Mouse (Mus musculus) stomach, embryonic 14.5 days (tissue): ENCODE measurements around the gene Pecam1. TPM values are rescaled to one million over a fixed set of nuclear protein-coding genes. Genes with fewer than 3 reads are reported as not detected.

Experiments used
- ATAC-seq: fragments of 200-750 bp; cut with Nextera tagmentation; 2 replicates; pipeline ENCODE4 v1.8.0; 2017; ENCODE audit warnings: low read depth, moderate TSS enrichment; ENCODE audit not compliant: insufficient number of reproducible peaks, insufficient read depth, low FRiP score
- H3K27ac ChIP-seq: fragments of 300-500 bp; sonication (generic); 2 replicates; pipeline ENCODE4 v1.5.1; 2014; ENCODE audit warnings: mild to moderate bottlenecking, low read length, moderate library complexity, mixed read lengths
- H3K27me3 ChIP-seq: fragments of 300-500 bp; sonication (generic); 2 replicates; pipeline ENCODE4 v1.6.1; 2014; ENCODE audit warnings: low read length, control low read depth, mixed read lengths; ENCODE audit not compliant: control insufficient read depth, insufficient read depth
- H3K36me3 ChIP-seq: fragments of 300-500 bp; sonication (generic); 2 replicates; pipeline ENCODE4 v1.6.1; 2014; ENCODE audit warnings: mild to moderate bottlenecking, control low read depth, low read length, moderate library complexity, mixed read lengths; ENCODE audit not compliant: control insufficient read depth, insufficient read depth
- H3K4me1 ChIP-seq: fragments of 300-500 bp; sonication (generic); 2 replicates; pipeline ENCODE4 v1.6.1; 2014; ENCODE audit warnings: low read length, control low read depth, mixed read lengths; ENCODE audit not compliant: control insufficient read depth, insufficient read depth
- H3K4me2 ChIP-seq: fragments of 300-500 bp; sonication (generic); replicated peaks from 2 replicates; pipeline ENCODE4 v1.6.1; 2014; ENCODE audit warnings: low read depth, low read length, control low read depth
- H3K4me3 ChIP-seq: fragments of 300-500 bp; sonication (generic); 2 replicates; pipeline ENCODE4 v1.5.1; 2014; ENCODE audit warnings: low read depth, low read length, control low read depth
- H3K9ac ChIP-seq: fragments of 300-500 bp; sonication (generic); replicated peaks from 2 replicates; pipeline ENCODE4 v1.6.1; 2014; ENCODE audit warnings: low read depth, mild to moderate bottlenecking, control low read depth, low read length, moderate library complexity, mixed read lengths
- H3K9me3 ChIP-seq: fragments of 300-500 bp; sonication (generic); 2 replicates; pipeline ENCODE4 v1.6.1; 2016; ENCODE audit warnings: low read depth, low read length, control low read depth; ENCODE audit not compliant: control insufficient read depth
- WGBS: fragments of 180-500 bp; shearing (Covaris S2); extraction: QIAGEN DNeasy Blood & Tissue Kit; methylation state at CpG from one replicate; pipeline ENCODE4 v1.1.7; 2014; 5-methylcytosine and 5-hydroxymethylcytosine counted together
- polyA plus RNA-seq: library from polyadenylated mRNA; unstranded; fragments of >200 nt; fragmentation: Nextera tagmentation; extraction: Ambion mirVana; gene quantifications from 2 replicates; pipeline ENCODE4 v1.2.1, GENCODE M21; 2014

Gene Pecam1
- polyA plus RNA-seq, 1 experiment from 2014 or later = 41.9 TPM

GRCm38 (mm10) chr11:106675201-106675726 lies 75.2 kb downstream of the Pecam1 start:
- Histone ChIP-seq H3K27me3 (no peaks in the 10 kb centered on the region), H3K4me3 (no peak overlapping the region), H3K4me1 (peaks cover 19% of the 10 kb centered on the region; the same call in 1 of the 2 replicates), H3K4me2 (no peak overlapping the region), H3K36me3 (no peaks in the 10 kb centered on the region), H3K27ac (peak overlapping the region; percentile 70; the same call in 1 of the 2 replicates), H3K9ac (no peak overlapping the region; the same call in 1 of the 2 replicates), H3K9me3 (no peaks in the 10 kb centered on the region)
- 61% methylated on average over 10 of the region's 10 CpGs for WGBS
- no peak for ATAC-seq

DNA sequence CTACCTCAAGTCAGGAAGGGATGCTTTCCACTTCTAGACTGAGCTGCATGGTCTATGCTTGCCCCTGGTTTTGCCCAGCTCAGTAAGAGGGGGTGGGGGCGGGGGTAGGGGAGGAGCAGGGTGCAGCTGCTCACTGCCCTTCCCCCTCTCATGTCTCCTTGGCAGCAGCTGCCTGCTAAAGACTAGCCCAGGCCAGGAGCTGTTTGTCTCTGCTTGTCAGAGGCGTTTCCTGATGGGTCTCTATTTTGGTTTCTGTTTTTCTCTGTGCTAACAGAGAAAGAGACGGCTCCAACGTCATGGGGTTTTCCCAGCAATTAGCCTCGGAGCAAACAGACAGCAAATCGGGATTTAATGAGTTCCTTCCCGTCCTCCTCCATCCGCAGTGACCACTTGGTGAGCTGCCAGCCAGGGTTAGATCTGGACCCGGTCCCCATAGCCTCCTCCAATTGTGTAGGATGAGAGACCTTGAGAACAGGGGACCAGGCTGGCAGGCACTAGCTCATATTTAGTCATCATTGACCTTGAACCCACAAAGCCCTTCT lies 75.7 kb downstream of the Pecam1 start:
- Histone ChIP-seq H3K9ac (no peak overlapping the region; the same call in 1 of the 2 replicates), H3K4me3 (no peak overlapping the region), H3K36me3 (no peaks in the 10 kb centered on the region), H3K27me3 (no peaks in the 10 kb centered on the region), H3K9me3 (no peaks in the 10 kb centered on the region), H3K4me2 (peak overlapping the region; percentile 29), H3K27ac (peak overlapping the region; percentile 70; the same call in 1 of the 2 replicates), H3K4me1 (peaks cover 22% of the 10 kb centered on the region; the same call in 1 of the 2 replicates)
- 5% methylated on average over 9 of the region's 9 CpGs for WGBS
- peak; percentile 77 for ATAC-seq

DNA sequence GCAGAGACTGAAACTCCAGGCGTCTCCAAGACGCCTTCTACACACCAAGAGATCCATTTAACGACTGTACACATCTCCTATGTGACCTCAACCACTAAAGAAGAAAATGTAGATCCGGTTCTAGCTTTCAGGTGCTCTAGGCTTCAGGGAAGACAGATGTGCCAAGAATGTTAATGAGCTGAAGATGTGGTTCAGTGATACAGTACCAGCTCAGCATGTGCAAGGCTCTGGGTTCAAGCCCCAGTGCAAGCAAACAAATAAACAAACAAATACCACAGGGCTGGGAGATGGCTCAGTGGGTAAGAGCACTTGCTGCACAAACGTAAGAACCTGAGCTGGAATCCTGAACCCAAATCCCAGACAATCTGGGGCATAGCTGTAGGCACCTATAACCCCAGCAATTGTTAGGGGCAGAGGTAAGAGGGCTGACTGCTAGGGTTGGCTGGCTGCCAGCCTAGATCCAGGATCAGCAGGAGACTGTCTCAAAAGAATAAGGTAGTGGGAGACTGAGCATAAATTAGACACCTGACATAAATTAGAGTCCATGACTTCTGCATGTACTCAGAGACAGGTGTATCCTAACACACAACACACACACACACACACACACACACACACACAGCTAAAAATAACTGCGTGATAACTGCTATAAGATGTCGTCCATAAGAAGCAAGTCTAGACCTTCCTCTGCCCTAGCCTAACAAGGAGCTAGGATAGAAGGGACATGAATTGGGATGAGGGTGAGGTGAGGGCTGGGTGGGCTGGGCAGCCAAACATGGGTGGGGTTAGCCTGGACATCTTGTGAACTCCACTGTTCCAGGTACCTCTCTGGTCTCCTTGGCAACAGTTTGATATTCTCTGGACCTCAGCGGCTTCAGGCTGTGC lies 76.5 kb downstream of the Pecam1 start:
- H3K9me3 ChIP-seq = no peaks in the 10 kb centered on the region
- ATAC-seq = no peak
- peak overlapping the region; percentile 29; the same call in 1 of the 2 replicates for H3K4me2 ChIP-seq
- H3K9ac ChIP-seq = no peak overlapping the region
- no peaks in the 10 kb centered on the region for H3K36me3 ChIP-seq
- H3K4me1 ChIP-seq = peaks cover 25% of the 10 kb centered on the region; the same call in 1 of the 2 replicates
- no peaks in the 10 kb centered on the region for H3K27me3 ChIP-seq
- peak overlapping the region; percentile 70; the same call in 1 of the 2 replicates for H3K27ac ChIP-seq
- no peak overlapping the region for H3K4me3 ChIP-seq
- WGBS = 65% methylated on average over 8 of the region's 8 CpGs

GRCm38 (mm10) chr11:106672919-106673505 lies 77.4 kb downstream of the Pecam1 start:
- Histone ChIP-seq H3K4me3 (no peak overlapping the region), H3K27ac (no peak overlapping the region), H3K9me3 (no peaks in the 10 kb centered on the region), H3K36me3 (no peaks in the 10 kb centered on the region), H3K4me1 (peaks cover 25% of the 10 kb centered on the region; the same call in 1 of the 2 replicates), H3K9ac (no peak overlapping the region), H3K27me3 (no peaks in the 10 kb centered on the region), H3K4me2 (no peak overlapping the region)
- no peak for ATAC-seq
- WGBS = 86% methylated on average over 5 of the region's 5 CpGs

- no peak overlapping the region for H3K27ac ChIP-seq
- WGBS = 93% methylated on average over 8 of the region's 8 CpGs
Measured at GRCm38 (mm10) chr11:106671801-106672200, 78.6 kb downstream of the Pecam1 start.

DNA sequence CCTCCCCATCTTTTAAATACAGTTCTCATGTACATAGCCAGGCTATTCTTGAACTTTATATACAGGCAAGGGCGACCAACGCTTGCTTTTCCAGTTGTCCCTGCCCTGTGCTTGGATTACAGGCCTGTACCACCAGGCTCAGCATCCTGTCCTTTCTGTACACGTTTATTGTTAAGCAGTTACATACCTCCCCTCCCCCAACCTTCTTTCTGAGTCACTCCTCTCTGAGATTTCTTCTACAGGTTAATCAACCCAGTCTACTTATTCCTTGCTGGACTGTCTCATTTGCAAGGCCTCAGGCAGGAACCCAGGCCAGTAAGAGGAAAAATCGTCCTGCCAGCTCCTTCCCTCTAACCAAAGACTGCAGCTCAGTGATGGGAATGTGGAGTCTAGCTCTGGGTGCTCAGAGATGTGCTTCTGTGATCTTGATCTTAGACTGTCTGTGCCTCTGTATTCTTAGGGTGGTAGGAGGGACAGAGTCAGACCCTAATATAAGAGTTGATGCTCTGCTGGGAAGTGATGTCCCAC lies 79.4 kb downstream of the Pecam1 start:
- Histone ChIP-seq H3K4me1 (peaks cover 25% of the 10 kb centered on the region; the same call in 1 of the 2 replicates), H3K36me3 (no peaks in the 10 kb centered on the region), H3K9ac (no peak overlapping the region), H3K9me3 (no peaks in the 10 kb centered on the region), H3K27ac (no peak overlapping the region), H3K27me3 (no peaks in the 10 kb centered on the region), H3K4me3 (no peak overlapping the region), H3K4me2 (no peak overlapping the region)
- ATAC-seq = no peak
- WGBS = 64% methylated on average over 4 of the region's 4 CpGs

More at GRCm38 (mm10) chr11:106671801-106672200, 78.6 kb downstream of the Pecam1 start:
- Histone ChIP-seq H3K36me3 (no peaks in the 10 kb centered on the region), H3K27me3 (no peaks in the 10 kb centered on the region), H3K4me1 (peaks cover 25% of the 10 kb centered on the region; the same call in 1 of the 2 replicates), H3K9me3 (no peaks in the 10 kb centered on the region), H3K4me3 (no peak overlapping the region), H3K4me2 (no peak overlapping the region), H3K9ac (no peak overlapping the region)
- ATAC-seq = no peak

DNA sequence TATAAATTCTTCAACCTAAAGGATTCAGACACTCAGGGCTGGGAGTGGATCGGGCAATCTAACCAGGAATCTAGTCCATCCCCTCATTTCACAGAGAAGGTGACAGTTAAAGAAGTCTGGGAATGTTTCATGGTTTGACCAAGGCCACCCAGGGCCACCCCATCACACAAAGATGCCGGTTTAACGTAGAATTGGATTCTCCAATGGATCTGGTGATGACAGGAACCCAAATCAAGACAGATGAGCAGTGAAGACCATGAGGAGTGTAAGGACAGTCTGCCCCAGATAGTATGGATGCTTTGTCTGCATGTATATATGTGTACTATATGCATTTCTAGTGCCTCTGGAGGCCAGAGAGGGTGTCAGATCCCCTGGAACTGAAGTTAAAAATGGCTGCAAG lies 80.2 kb downstream of the Pecam1 start:
- H3K9ac ChIP-seq = no peak overlapping the region
- no peak for ATAC-seq
- no peaks in the 10 kb centered on the region for H3K36me3 ChIP-seq
- WGBS = 67% methylated on average over 3 of the region's 3 CpGs
- H3K27ac ChIP-seq = no peak overlapping the region
- H3K4me2 ChIP-seq = no peak overlapping the region
- no peaks in the 10 kb centered on the region for H3K27me3 ChIP-seq
- no peak overlapping the region for H3K4me3 ChIP-seq
- peaks cover 23% of the 10 kb centered on the region; the same call in 1 of the 2 replicates for H3K4me1 ChIP-seq
- H3K9me3 ChIP-seq = no peaks in the 10 kb centered on the region

GRCm38 (mm10) chr11:106669873-106670173 lies 80.6 kb downstream of the Pecam1 start:
- WGBS = 23% methylated on average over 5 of the region's 9 CpGs
- no peaks in the 10 kb centered on the region for H3K9me3 ChIP-seq

More at GRCm38 (mm10) chr11:106669873-106670173, 80.6 kb downstream of the Pecam1 start:
- no peak overlapping the region for H3K9ac ChIP-seq
- H3K4me1 ChIP-seq = peaks cover 18% of the 10 kb centered on the region; the same call in 1 of the 2 replicates
- no peak overlapping the region for H3K4me2 ChIP-seq
- no peak for ATAC-seq
- H3K4me3 ChIP-seq = no peak overlapping the region
- no peaks in the 10 kb centered on the region for H3K27me3 ChIP-seq
- H3K36me3 ChIP-seq = no peaks in the 10 kb centered on the region
- no peak overlapping the region for H3K27ac ChIP-seq
